In the genomic region with DNA sequence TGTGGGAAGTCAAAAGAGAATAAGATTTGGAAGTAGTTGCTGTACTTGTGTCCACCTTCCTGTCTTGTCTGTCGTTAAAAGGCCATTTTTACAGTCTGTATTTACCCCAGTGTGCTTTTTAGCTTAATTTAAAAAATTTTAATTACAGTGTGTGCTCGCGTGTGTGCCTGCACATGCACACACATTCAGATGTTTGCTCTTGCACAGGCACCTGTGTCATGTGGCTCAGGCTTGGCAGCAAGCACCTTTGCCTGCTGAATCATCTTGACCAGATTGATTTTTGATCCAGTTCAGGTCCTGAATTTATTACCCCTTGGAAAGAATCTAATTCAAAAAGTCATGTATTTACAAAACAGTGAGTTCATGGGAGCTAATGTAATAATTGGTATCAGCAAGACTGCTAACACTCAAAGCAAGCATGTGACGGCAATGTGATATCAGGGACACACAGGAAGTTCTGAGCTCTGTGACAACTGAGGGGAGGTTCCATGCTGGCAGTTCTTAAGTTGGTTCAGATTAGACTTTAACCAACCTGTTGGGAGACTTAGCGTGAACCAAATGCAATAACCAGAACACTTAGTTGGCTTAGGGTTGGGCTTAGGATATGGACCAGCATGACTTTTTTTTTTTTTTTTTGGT, we compare ENCODE assay signal across 14 mouse cellular contexts. TPM values are rescaled to one million over a fixed set of nuclear protein-coding genes. Genes with fewer than 3 reads are reported as not detected.
DNase-seq lines count a peak whose midpoint lies in the region; ATAC-seq and TF ChIP-seq lines count a peak whose summit lies in the region.
"Had no signal": no experiment of that assay in that cellular context is flagged by ENCODE, and none has a peak within 500 bp of the region (broad histone marks: within the 10 kb centered on the region; RNA-seq: fewer than 3 reads in every experiment).

No protein-coding gene starts in this region.

- no peaks in the 10 kb centered on the region for H3K27me3 ChIP-seq in spleen, adult 2 months (ENCODE audit: control insufficient read depth, insufficient read depth, low read length)
- H3K27me3 ChIP-seq in liver, embryonic 13.5 days: no peaks in the 10 kb centered on the region
- H3K27me3 ChIP-seq: embryonic facial prominence, embryonic 15.5 days; hindbrain, embryonic 12.5 days; midbrain, embryonic 15.5 days; stomach, embryonic 15.5 days had no signal

- H3K36me3 ChIP-seq in spleen, adult 2 months (ENCODE audit: control insufficient read depth, insufficient read depth, low read length): peaks cover 6% of the 10 kb centered on the region
- H3K36me3 ChIP-seq in liver, embryonic 13.5 days: peaks cover 40% of the 10 kb centered on the region

- TF ChIP-seq POLR2A in spleen, adult 2 months (IDR thresholded peaks at IDR 0.05; ENCODE audit: low read depth, low read length): no peak

- H3K9ac ChIP-seq in liver, embryonic 13.5 days: no peak overlapping the region
- H3K9ac ChIP-seq: embryonic facial prominence, embryonic 15.5 days; hindbrain, embryonic 12.5 days; midbrain, embryonic 15.5 days; stomach, embryonic 15.5 days had no signal

- 64% methylated on average over 5 of the region's 5 CpGs for WGBS in spleen, adult 2 months
- WGBS in liver, embryonic 13.5 days (ENCODE audit: insufficient replicate concordance): 49% methylated on average over 5 of the region's 5 CpGs

- no peak overlapping the region for H3K4me3 ChIP-seq in spleen, adult 2 months (ENCODE audit: extremely low read depth, insufficient read depth, insufficient read length)
- H3K4me3 ChIP-seq in liver, embryonic 13.5 days (replicated peaks): no peak overlapping the region
- H3K4me3 ChIP-seq: embryonic facial prominence, embryonic 15.5 days; hindbrain, embryonic 12.5 days; midbrain, embryonic 15.5 days; stomach, embryonic 15.5 days had no signal

- H3K9me3 ChIP-seq in liver, embryonic 13.5 days (replicated peaks): no peaks in the 10 kb centered on the region
- H3K9me3 ChIP-seq: embryonic facial prominence, embryonic 15.5 days; hindbrain, embryonic 12.5 days; midbrain, embryonic 15.5 days; stomach, embryonic 15.5 days had no signal

- H3K4me2 ChIP-seq in liver, embryonic 13.5 days: peak overlapping the region; percentile 1; the same call in 1 of the 2 replicates
- H3K4me2 ChIP-seq: embryonic facial prominence, embryonic 15.5 days; hindbrain, embryonic 12.5 days; midbrain, embryonic 15.5 days; stomach, embryonic 15.5 days had no signal

- DNase-seq in spleen, adult 2 months (ENCODE audit: low read depth in 1 of 2, low spot score in 2 of 2): no peak
- no peak for DNase-seq in spleen, postnatal 4 days (ENCODE audit: low spot score in 2 of 2)
- peak; percentile 59 for DNase-seq in c-Kit-positive CD71-positive TER-119-positive erythroid progenitor cells, embryonic 14.5 days (ENCODE audit: low spot score)
- peak; percentile 34 for DNase-seq in liver, embryonic 13.5 days
- no peak for DNase-seq in urinary bladder, postnatal 25 days (ENCODE audit: low spot score)
- DNase-seq in retina, embryonic 14.5 days (ENCODE audit: low spot score): no peak
- no peak for DNase-seq in cerebellum, adult 9-10 months
- DNase-seq in neural tube, embryonic 10.5 days (ENCODE audit: extremely low spot score, low spot score): no peak
- DNase-seq: adrenal gland, postnatal 14 days; cerebellum, postnatal 10 days had no signal

- ATAC-seq in liver, embryonic 13.5 days (ENCODE audit: low read depth): peak; percentile 82
- ATAC-seq: midbrain, embryonic 15.5 days had no signal

- peaks cover 9% of the 10 kb centered on the region for H3K4me1 ChIP-seq in spleen, adult 2 months (ENCODE audit: control insufficient read depth, insufficient read depth, insufficient read length)
- peaks cover 47% of the 10 kb centered on the region for H3K4me1 ChIP-seq in liver, embryonic 13.5 days (replicated peaks)
- H3K4me1 ChIP-seq: stomach, embryonic 15.5 days had no signal

- TF ChIP-seq CTCF in spleen, adult 2 months (IDR thresholded peaks at IDR 0.05; ENCODE audit: extremely low read depth, insufficient read depth, insufficient read length, insufficient replicate concordance): no peak

- peak overlapping the region; percentile 14; the same call in 1 of the 2 replicates for H3K27ac ChIP-seq in spleen, adult 2 months (ENCODE audit: insufficient read depth, low read length)
- H3K27ac ChIP-seq in liver, embryonic 13.5 days: peak overlapping the region; percentile 7
- H3K27ac ChIP-seq: embryonic facial prominence, embryonic 15.5 days; hindbrain, embryonic 12.5 days; midbrain, embryonic 15.5 days; stomach, embryonic 15.5 days had no signal

RNA-seq across cellular contexts. Expression of gene Selenot, which starts 6.5 kb away (rescaled TPM):
- 22.0 and 22.7 TPM in 2 replicates for polyA plus RNA-seq in spleen, adult 2 months (2012; rRNA removed)
- polyA plus RNA-seq in liver, embryonic 13.5 days (2015; fragmentation: Nextera tagmentation; extraction: Ambion mirVana): 14.8 and 15.6 TPM in 2 replicates

RNA-seq across cellular contexts. Expression of gene Erich6, which starts 54.1 kb away (rescaled TPM):
- polyA plus RNA-seq in spleen, adult 2 months (2012; rRNA removed): not detected in 2 replicates
- polyA plus RNA-seq in liver, embryonic 13.5 days (2015; fragmentation: Nextera tagmentation; extraction: Ambion mirVana): not detected in 2 replicates
- polyA plus RNA-seq: embryonic facial prominence, embryonic 15.5 days; stomach, embryonic 15.5 days had no signal

RNA-seq across cellular contexts. Expression of gene Serp1, which starts 57.2 kb away (rescaled TPM):
- polyA plus RNA-seq in spleen, adult 2 months (2012; rRNA removed): 57.9 and 90.7 TPM in 2 replicates
- 101 and 125 TPM in 2 replicates for polyA plus RNA-seq in liver, embryonic 13.5 days (2015; fragmentation: Nextera tagmentation; extraction: Ambion mirVana)

RNA-seq across cellular contexts. Expression of gene Eif2a, which starts 57.3 kb away (rescaled TPM):
- polyA plus RNA-seq in spleen, adult 2 months (2012; rRNA removed): 3.3 and 3.4 TPM in 2 replicates
- polyA plus RNA-seq in liver, embryonic 13.5 days (2015; fragmentation: Nextera tagmentation; extraction: Ambion mirVana): 35.5 and 45.3 TPM in 2 replicates

Comparison
In these comparisons a context has a peak if more than half of its experiments do, and no peak if none do; other contexts are left out.
1. DNase-seq: peak in c-Kit-positive CD71-positive TER-119-positive erythroid progenitor cells, embryonic 14.5 days (single experiment) and liver, embryonic 13.5 days (single experiment); none in spleen, adult 2 months (0 of 2), spleen, postnatal 4 days (0 of 2), urinary bladder, postnatal 25 days (single experiment), retina, embryonic 14.5 days (single experiment), cerebellum, adult 9-10 months (single experiment) and neural tube, embryonic 10.5 days (single experiment).